Mouse (Mus musculus): ENCODE data around the gene Ptpn14.
A peak's percentile ranks its signal among the peaks of the same experiment; 100 is the strongest.

Ptpn14 gene

DNA sequence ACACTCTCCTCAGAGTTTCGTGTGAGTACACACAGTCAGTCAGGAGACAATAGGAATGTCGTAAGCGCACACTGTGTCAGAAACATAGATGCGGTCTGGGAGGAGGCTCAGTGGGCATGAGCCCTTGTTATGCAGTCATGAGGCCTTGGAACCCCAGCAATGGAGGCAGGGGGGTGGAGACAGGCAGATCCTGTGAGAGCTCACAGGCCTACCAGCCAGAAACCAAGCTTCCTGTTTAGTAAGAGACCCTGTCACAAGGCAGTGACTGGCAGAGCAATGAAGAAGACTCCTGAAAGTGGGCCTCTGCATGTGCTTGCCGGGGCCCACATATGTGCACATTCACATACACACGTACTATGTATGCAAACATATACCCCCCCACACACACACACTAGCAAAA is 79.9 kb downstream of the Ptpn14 start:
- DNase-seq (ENCODE audit: low read depth, low spot score) = no peak

DNA sequence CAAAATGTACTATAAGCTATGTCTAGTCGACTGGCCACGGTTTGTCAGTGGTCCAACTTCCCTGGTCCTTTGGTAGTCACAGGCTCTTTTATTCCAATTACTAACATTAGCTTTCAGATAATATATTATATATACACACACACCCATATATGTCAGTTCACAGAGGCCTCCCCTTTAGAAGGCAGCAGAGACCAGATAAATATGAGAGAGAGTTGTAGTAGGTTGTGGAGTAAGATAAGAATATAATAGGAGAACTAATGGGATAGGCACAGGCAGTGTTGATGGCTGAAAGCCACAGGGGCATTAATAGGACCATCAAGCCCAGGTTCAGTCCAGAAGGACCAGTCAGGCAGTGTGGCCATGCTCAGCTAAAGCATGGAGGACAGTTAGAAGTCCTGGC is 80.4 kb downstream of the Ptpn14 start:
- no peak for DNase-seq (ENCODE audit: low read depth, low spot score)

- DNase-seq (ENCODE audit: low read depth, low spot score) = no peak
Observed at GRCm38 (mm10) chr1:189811778-189812177, 83.7 kb downstream of the Ptpn14 start.

- DNase-seq (ENCODE audit: low read depth, low spot score) = no peak
Observed at GRCm38 (mm10) chr1:189814385-189814784, 86.3 kb downstream of the Ptpn14 start.

GRCm38 (mm10) chr1:189817089-189817488 is 89.0 kb downstream of the Ptpn14 start:
- no peak for DNase-seq (ENCODE audit: low read depth, low spot score)

- no peak for DNase-seq (ENCODE audit: low read depth, low spot score)
Observed at GRCm38 (mm10) chr1:189817810-189818209, 89.7 kb downstream of the Ptpn14 start.

- no peak for DNase-seq (ENCODE audit: low read depth, low spot score)
Observed at GRCm38 (mm10) chr1:189820111-189820510, 92.0 kb downstream of the Ptpn14 start.

- no peak for DNase-seq (ENCODE audit: low read depth, low spot score)
Observed at GRCm38 (mm10) chr1:189824436-189824835, 96.4 kb downstream of the Ptpn14 start.

GRCm38 (mm10) chr1:189830391-189830790 is 102.3 kb downstream of the Ptpn14 start:
- DNase-seq (ENCODE audit: low read depth, low spot score) = no peak

GRCm38 (mm10) chr1:189830797-189831232 is 102.7 kb downstream of the Ptpn14 start:
- peak; percentile 39 for DNase-seq (ENCODE audit: low read depth, low spot score)

DNA sequence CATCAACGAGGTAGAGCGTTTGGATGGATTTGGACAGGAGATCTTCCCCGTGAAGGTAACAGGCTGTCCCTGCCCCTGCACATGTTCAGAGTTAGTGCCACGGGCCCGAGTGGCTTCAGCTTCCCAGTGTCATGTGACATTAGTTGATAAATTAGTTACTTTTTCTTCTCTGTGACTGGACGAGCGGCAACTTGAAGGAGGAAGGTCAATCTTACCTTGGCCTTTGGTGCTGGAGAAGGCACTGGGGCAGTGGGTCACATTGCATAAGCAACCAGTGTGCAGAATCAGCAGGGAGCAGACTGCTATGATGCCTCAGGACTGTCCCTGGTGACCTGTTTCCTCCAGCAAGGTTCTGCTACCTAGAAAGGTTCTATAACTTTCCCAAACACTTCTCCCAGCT is 105.3 kb downstream of the Ptpn14 start:
- no peak for DNase-seq (ENCODE audit: low read depth, low spot score)

GRCm38 (mm10) chr1:189834166-189834565 is 106.1 kb downstream of the Ptpn14 start:
- no peak for DNase-seq (ENCODE audit: low read depth, low spot score)

DNA sequence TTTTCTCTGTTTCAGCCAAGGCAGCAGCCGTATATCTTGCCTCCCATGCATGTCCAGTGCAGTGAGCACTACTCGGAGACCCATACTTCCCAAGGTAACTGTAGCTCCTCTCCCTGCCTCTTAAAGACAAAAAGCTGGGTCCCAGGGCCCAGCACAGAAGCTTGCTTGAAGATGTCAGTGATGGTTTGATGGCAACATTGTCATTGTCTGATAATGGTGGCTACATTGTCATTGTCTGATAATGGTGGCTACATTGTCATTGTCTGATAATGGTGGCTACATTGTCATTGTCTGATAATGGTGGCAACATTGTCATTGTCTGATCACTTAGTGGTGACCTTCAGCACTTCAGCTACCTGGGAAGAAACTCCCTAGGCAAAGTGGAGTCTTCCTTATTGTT is 118.3 kb downstream of the Ptpn14 start:
- DNase-seq (ENCODE audit: low read depth, low spot score) = no peak

- DNase-seq (ENCODE audit: low read depth, low spot score) = no peak
Observed at GRCm38 (mm10) chr1:189849550-189849949, 121.5 kb downstream of the Ptpn14 start.

DNA sequence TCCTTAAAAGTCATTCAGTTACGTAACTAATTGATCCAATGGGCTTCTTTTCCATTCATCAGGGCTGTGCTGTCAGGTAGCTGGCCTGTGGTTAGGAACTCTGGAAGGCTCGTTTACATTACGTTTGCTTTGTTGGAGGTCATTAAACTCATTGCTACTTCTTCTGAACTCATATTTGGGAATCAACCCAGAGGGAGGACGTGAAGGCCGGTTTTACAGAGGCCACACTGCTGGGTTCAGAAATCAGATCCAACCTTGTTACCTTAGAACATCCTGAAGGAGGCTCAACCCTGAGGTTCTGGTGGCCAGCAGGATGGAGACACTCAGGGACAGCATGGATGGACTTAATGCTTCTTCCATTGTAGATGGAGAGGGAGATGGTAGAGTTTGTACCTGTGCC is 124.0 kb downstream of the Ptpn14 start:
- DNase-seq (ENCODE audit: low read depth, low spot score) = no peak

GRCm38 (mm10) chr1:189852456-189852855 is 124.4 kb downstream of the Ptpn14 start:
- no peak for DNase-seq (ENCODE audit: low read depth, low spot score)

DNA sequence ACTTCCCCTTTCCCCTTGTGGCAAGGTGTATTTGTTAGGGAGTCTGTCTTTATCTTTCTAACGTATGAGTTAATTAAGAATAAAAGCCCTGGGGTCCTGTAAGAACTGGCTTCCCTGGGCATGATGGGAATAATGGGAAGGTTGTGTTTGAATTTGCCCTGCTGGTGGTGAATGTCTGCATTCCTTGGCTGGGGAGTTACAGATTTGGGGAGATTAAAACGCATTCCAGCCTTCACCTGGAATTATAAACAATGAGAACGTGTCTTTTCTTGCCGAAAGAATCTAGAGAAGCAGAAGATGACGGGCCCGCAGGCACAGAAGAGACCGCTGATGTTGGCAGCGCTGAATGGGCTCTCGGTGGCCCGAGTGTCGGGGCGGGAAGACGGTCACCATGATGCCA is 126.6 kb downstream of the Ptpn14 start:
- DNase-seq (ENCODE audit: low read depth, low spot score) = no peak

DNA sequence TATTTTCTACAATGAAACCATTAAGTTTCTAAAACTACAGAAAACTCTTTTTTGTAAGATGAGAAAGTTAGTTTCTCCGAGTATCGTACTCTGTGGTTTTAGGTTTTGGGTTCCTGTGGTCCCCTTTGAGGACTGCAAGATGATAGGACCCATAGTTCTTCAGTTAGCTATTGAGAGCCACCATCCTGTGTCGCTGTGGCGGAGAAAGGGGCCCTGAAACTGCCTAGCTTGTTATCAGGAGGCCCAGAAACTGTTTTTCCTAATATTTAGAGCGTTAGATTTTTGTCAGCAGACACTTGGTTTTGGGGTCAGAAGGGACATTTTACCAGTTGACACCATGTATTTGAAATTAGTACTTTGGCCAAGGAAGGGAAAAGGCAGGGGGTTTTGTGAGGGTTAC is 127.7 kb downstream of the Ptpn14 start:
- DNase-seq (ENCODE audit: low read depth, low spot score) = no peak

- no peak for DNase-seq (ENCODE audit: low read depth, low spot score)
Observed at GRCm38 (mm10) chr1:189858377-189858776, 130.3 kb downstream of the Ptpn14 start.

- DNase-seq (ENCODE audit: low read depth, low spot score) = no peak
Observed at GRCm38 (mm10) chr1:189860112-189860941, 132.3 kb downstream of the Ptpn14 start.

DNA sequence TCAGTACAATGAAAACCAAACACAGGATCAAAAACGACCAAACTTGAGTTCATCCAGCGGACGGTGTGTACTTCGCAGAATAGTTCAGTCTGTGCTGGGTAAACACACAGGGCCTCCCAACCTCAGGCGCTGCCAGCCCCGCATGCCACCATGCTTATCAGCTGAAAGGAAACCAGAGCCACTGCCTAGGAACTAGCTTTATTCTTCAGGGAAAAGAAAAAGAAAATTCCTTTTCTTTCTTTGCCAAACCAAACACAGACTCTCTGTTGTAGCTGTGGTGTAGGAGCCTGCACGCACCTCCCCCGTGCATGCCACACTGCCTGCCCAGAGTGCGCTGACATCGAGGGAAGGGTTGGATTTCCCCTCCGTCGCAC is 132.9 kb downstream of the Ptpn14 start:
- no peak for DNase-seq (ENCODE audit: low read depth, low spot score)

DNA sequence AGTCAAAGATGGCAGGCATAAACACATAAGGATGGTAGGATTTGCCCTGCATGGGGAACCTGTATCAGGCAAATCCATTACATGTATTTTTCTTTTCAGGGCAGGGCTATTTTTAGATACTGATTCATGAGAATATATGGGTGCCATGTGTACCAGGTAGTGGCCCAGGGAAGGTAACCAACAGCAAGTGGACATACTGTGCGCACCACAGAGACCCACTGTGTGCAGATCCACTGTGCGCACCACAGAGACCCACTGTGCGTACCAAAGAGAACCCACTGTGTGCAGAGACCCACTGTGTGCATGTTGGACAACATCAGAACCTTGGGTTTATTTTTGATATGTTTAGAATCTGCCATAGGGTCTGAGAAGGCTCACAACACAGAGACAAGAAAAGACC is 135.7 kb downstream of the Ptpn14 start:
- no peak for DNase-seq (ENCODE audit: low read depth, low spot score)

DNA sequence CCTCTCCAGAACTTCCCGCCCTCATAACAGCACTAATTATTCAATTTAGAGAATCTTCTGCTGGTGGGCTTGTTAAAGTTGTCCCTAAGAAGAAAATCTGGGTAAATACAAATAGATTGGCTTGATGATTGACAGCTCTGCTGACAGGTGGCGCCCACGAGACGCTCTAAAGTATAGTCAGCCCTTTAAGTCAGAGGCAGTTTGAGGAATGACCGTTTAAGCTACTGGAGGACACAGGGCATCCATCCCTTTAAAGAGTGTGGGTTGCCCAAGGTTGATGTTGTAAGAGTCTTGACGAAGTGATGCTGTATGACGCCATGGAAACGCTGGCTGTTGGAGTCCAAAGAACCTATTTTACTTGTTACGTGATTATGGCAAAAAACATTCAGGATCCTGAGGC is 136.2 kb downstream of the Ptpn14 start:
- no peak for DNase-seq (ENCODE audit: low read depth, low spot score)

Data from WW6 (cell line).